Mouse (Mus musculus) cerebellum, adult 2 months (tissue): ENCODE results near the gene Slco1b2.

Experiments used
- CTCF ChIP-seq: fragments of 200-500 bp; IDR thresholded peaks from 2 replicates; pipeline ENCODE4 v1.5.1; 2011; ENCODE audit warnings: low read depth, mild to moderate bottlenecking, control low read depth, low read length, moderate library complexity, borderline replicate concordance; ENCODE audit not compliant: insufficient read depth
- POLR2A ChIP-seq: fragments of 200-500 bp; IDR thresholded peaks from 2 replicates; pipeline ENCODE4 v1.6.1; 2011; ENCODE audit warnings: low read length, control low read depth, borderline replicate concordance; ENCODE audit not compliant: insufficient read depth

GRCm38 (mm10) chr6:141632935-141633334 lies 3.6 kb downstream of the Slco1b2 start:
- TF ChIP-seq CTCF: no peak
- no peak for TF ChIP-seq POLR2A
